Comparison of ENCODE assay signal across 15 mouse cellular contexts in genomic region chr16:75232133-75232532, GRCm38 (mm10).
"Had no signal": no experiment of that assay in that cellular context is flagged by ENCODE, and none has a peak within 500 bp of the region (broad histone marks: within the 10 kb centered on the region; RNA-seq: fewer than 3 reads in every experiment).

No protein-coding gene starts in this region.

- H3K9me3 ChIP-seq: kidney, embryonic 15.5 days; limb, embryonic 15.5 days; liver, embryonic 12.5 days; midbrain, embryonic 10.5 days; midbrain, embryonic 15.5 days; neural tube, embryonic 12.5 days had no signal

- H3K27ac ChIP-seq: kidney, embryonic 15.5 days; left cerebral cortex, adult 2 months; limb, embryonic 15.5 days; liver, embryonic 12.5 days; midbrain, embryonic 10.5 days; midbrain, embryonic 15.5 days; neural tube, embryonic 12.5 days had no signal

- H3K4me1 ChIP-seq: kidney, embryonic 15.5 days; limb, embryonic 15.5 days; liver, embryonic 12.5 days; midbrain, embryonic 10.5 days; midbrain, embryonic 15.5 days; neural tube, embryonic 12.5 days had no signal

- H3K4me3 ChIP-seq: kidney, embryonic 15.5 days; left cerebral cortex, adult 2 months; limb, embryonic 15.5 days; liver, embryonic 12.5 days; midbrain, embryonic 10.5 days; midbrain, embryonic 15.5 days; neural tube, embryonic 12.5 days had no signal

- ATAC-seq: intestine, embryonic 16.5 days; liver, embryonic 12.5 days; midbrain, embryonic 15.5 days had no signal

- DNase-seq: kidney, adult 2 months; kidney, postnatal 14 days; lung, embryonic 14.5 days; lung, postnatal 10 days; lung, postnatal 4 days; thymus, adult 18-20 months; thymus, postnatal 14 days had no signal

- H3K36me3 ChIP-seq: kidney, embryonic 15.5 days; limb, embryonic 15.5 days; liver, embryonic 12.5 days; midbrain, embryonic 10.5 days; midbrain, embryonic 15.5 days; neural tube, embryonic 12.5 days had no signal

- H3K27me3 ChIP-seq: kidney, embryonic 15.5 days; limb, embryonic 15.5 days; liver, embryonic 12.5 days; midbrain, embryonic 15.5 days; neural tube, embryonic 12.5 days had no signal

- H3K4me2 ChIP-seq: kidney, embryonic 15.5 days; limb, embryonic 15.5 days; liver, embryonic 12.5 days; lung, embryonic 14.5 days; midbrain, embryonic 15.5 days; neural tube, embryonic 12.5 days had no signal

- H3K9ac ChIP-seq: kidney, embryonic 15.5 days; limb, embryonic 15.5 days; liver, embryonic 12.5 days; lung, embryonic 14.5 days; midbrain, embryonic 15.5 days; neural tube, embryonic 12.5 days had no signal
